Mouse (Mus musculus): ENCODE measurements around the gene Aloxe3. TPM values are rescaled to one million over a fixed set of nuclear protein-coding genes. Genes with fewer than 3 reads are reported as not detected.

Gene Aloxe3
- polyA plus RNA-seq, 1 experiment from 2014 or later = 20.2 TPM

- ATAC-seq (ENCODE audit: low FRiP score, low TSS enrichment) = peak; percentile 78
- WGBS = 1% methylated on average over 52 of the region's 67 CpGs
- H3K9ac ChIP-seq (ENCODE audit: low read length) = peak within 1 kb of the TSS; percentile 100
Measured at GRCm38 (mm10) chr11:69088103-69088855, 37.4 kb upstream of the Aloxe3 start, which contains the start of gene Vamp2. Vamp2 (plus strand) TSS chr11:69088490.

DNA sequence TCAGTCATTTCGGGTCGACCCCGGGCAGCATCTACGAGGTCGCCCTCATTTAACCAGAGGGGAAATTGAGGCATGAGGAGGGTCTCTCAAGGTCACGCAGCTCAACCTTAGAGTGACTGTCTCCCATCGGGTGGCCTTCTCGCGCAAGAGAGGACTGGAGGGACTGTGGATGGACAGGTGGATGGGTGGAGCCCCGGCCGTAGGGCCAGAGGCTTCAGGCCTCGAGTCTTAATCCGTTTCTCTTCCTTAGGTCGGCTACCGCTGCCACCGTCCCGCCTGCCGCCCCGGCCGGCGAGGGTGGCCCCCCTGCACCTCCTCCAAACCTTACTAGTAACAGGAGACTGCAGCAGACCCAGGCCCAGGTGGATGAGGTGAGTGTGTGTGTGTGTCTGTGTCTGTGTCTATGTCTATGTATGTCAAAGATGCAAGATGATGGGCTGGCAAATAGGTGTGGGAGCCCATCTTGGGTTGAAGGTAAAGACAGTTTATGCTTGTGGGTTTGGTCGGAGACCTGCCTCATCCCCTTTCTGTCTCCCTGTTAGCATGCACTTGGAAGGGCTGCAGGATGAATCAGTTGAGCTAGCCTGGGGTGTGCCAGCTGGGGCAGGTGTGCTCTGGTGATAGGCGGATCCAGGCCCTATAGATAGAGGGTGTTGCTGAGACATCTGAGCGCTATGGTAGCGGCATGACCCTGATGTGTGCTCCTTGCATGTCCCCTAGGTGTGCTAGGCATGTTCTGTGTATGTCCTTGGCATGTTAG lies 36.7 kb upstream of the Aloxe3 start:
- DNase-seq (ENCODE audit: low spot score) (peak; percentile 47), ATAC-seq (ENCODE audit: low FRiP score, low TSS enrichment) (peak; percentile 10; the same call in 1 of the 2 replicates)
- TF ChIP-seq CTCF (IDR thresholded peaks at IDR 0.05; ENCODE audit: low read depth) (0 out of 2 replicates have a peak, but pooled peaks have one; percentile 10), EP300 (optimal IDR thresholded peaks at IDR 0.05) (no peak)
- Histone ChIP-seq H3K4me2 (replicated peaks; ENCODE audit: low read depth) (peak overlapping the region; percentile 78), H3K4me1 (replicated peaks; ENCODE audit: control insufficient read depth, insufficient read depth) (peaks cover 7% of the 10 kb centered on the region; the same call in 1 of the 2 replicates), H3K9me3 (ENCODE audit: control insufficient read depth, low read length) (no peaks in the 10 kb centered on the region), H3K27ac (replicated peaks) (peak overlapping the region; percentile 97), H3K36me3 (ENCODE audit: control insufficient read depth, insufficient read depth, low read length) (peaks cover 7% of the 10 kb centered on the region; the same call in 1 of the 2 replicates), H3K27me3 (ENCODE audit: control insufficient read depth, insufficient read depth, low read length) (no peaks in the 10 kb centered on the region), H3K9ac (ENCODE audit: low read length) (peak overlapping the region; percentile 100), H3K4me3 (ENCODE audit: low read depth, low read length) (peak overlapping the region; percentile 98)
- 7% methylated on average over 25 of the region's 25 CpGs for WGBS

More at GRCm38 (mm10) chr11:69088103-69088855, 37.4 kb upstream of the Aloxe3 start, which contains the start of gene Vamp2:
- Histone ChIP-seq H3K4me3 (ENCODE audit: low read depth, low read length) (peak within 1 kb of the TSS; percentile 98), H3K36me3 (ENCODE audit: control insufficient read depth, insufficient read depth, low read length) (peaks cover 7% of the 10 kb centered on the region; the same call in 1 of the 2 replicates), H3K4me2 (replicated peaks; ENCODE audit: low read depth) (peak within 1 kb of the TSS; percentile 78), H3K27ac (replicated peaks) (peak within 1 kb of the TSS; percentile 97), H3K9me3 (ENCODE audit: control insufficient read depth, low read length) (no peaks in the 10 kb centered on the region), H3K4me1 (replicated peaks; ENCODE audit: control insufficient read depth, insufficient read depth) (peaks cover 7% of the 10 kb centered on the region; the same call in 1 of the 2 replicates), H3K27me3 (ENCODE audit: control insufficient read depth, insufficient read depth, low read length) (no peaks in the 10 kb centered on the region)
- DNase-seq (ENCODE audit: low spot score) = peak; percentile 91
- TF ChIP-seq EP300 (optimal IDR thresholded peaks at IDR 0.05) (peak; percentile 36), CTCF (IDR thresholded peaks at IDR 0.05; ENCODE audit: low read depth) (no peak)

DNA sequence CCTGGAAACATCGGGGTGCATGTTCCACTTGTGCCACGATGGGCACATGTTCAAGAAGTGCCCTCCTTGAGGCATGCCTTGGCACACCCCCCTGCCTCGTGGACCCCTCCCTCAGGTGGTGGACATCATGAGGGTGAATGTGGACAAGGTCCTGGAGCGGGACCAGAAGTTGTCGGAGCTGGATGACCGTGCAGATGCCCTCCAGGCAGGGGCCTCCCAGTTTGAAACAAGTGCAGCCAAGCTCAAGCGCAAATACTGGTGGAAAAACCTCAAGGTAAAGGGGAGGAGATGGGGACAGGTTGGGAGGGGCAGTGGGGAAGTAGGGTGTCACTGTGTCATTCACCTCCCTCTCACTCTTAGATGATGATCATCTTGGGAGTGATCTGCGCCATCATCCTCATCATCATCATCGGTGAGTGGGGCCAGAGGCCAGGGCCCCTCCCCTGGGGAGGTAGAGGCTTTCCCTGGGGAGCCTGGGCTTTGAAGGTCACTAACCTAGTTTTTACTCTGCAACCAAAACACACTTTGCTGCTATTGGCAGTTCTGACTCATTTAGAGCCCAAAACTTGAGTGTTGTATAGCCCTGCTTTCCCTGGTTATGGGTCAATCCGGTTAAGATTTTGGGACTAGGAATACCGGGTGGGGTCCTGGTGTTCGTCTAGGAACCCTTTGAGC lies 35.9 kb upstream of the Aloxe3 start:
- Histone ChIP-seq H3K4me1 (replicated peaks; ENCODE audit: control insufficient read depth, insufficient read depth) (peaks cover 7% of the 10 kb centered on the region; the same call in 1 of the 2 replicates), H3K36me3 (ENCODE audit: control insufficient read depth, insufficient read depth, low read length) (peaks cover 7% of the 10 kb centered on the region; the same call in 1 of the 2 replicates), H3K4me2 (replicated peaks; ENCODE audit: low read depth) (peak overlapping the region; percentile 78), H3K27me3 (ENCODE audit: control insufficient read depth, insufficient read depth, low read length) (no peaks in the 10 kb centered on the region), H3K9ac (ENCODE audit: low read length) (peak overlapping the region; percentile 100), H3K27ac (replicated peaks) (peak overlapping the region; percentile 97), H3K9me3 (ENCODE audit: control insufficient read depth, low read length) (no peaks in the 10 kb centered on the region), H3K4me3 (ENCODE audit: low read depth, low read length) (peak overlapping the region; percentile 98)
- no peak for DNase-seq (ENCODE audit: low spot score)
- no peak for ATAC-seq (ENCODE audit: low FRiP score, low TSS enrichment)
- TF ChIP-seq CTCF (IDR thresholded peaks at IDR 0.05; ENCODE audit: low read depth) (0 out of 2 replicates have a peak, but pooled peaks have one; percentile 1), EP300 (optimal IDR thresholded peaks at IDR 0.05) (no peak)
- 75% methylated on average over 12 of the region's 12 CpGs for WGBS

- H3K4me2 ChIP-seq (replicated peaks; ENCODE audit: low read depth) = peak overlapping the region; percentile 14; the same call in 1 of the 2 replicates
- ATAC-seq (ENCODE audit: low FRiP score, low TSS enrichment) (no peak), DNase-seq (ENCODE audit: low spot score) (no peak)
- peaks cover 7% of the 10 kb centered on the region; the same call in 1 of the 2 replicates for H3K36me3 ChIP-seq (ENCODE audit: control insufficient read depth, insufficient read depth, low read length)
- no peak overlapping the region for H3K27ac ChIP-seq (replicated peaks)
- WGBS = 47% methylated on average over 6 of the region's 6 CpGs
- H3K27me3 ChIP-seq (ENCODE audit: control insufficient read depth, insufficient read depth, low read length) = no peaks in the 10 kb centered on the region
- TF ChIP-seq CTCF (IDR thresholded peaks at IDR 0.05; ENCODE audit: low read depth) (no peak), EP300 (optimal IDR thresholded peaks at IDR 0.05) (no peak)
- peaks cover 7% of the 10 kb centered on the region; the same call in 1 of the 2 replicates for H3K4me1 ChIP-seq (replicated peaks; ENCODE audit: control insufficient read depth, insufficient read depth)
- H3K9ac ChIP-seq (ENCODE audit: low read length) = no peak overlapping the region
- H3K4me3 ChIP-seq (ENCODE audit: low read depth, low read length) = no peak overlapping the region
- H3K9me3 ChIP-seq (ENCODE audit: control insufficient read depth, low read length) = no peaks in the 10 kb centered on the region
Measured at GRCm38 (mm10) chr11:69090367-69090766, 35.3 kb upstream of the Aloxe3 start.
